Mouse (Mus musculus): ENCODE measurements around the gene Prrc2b. TPM values are rescaled to one million over a fixed set of nuclear protein-coding genes. Genes with fewer than 3 reads are reported as not detected.

Gene Prrc2b
- polyA plus RNA-seq, 1 experiment = 35.1 TPM

GRCm38 (mm10) chr2:32260635-32261034 lies 109.8 kb downstream of the Prrc2b start:
- 28% methylated on average over 4 of the region's 4 CpGs for WGBS
- peak; percentile 55 to 63 for DNase-seq (ENCODE audit: low read depth in 1 of 2, low spot score in 2 of 2)
- Histone ChIP-seq H3K27me3 (ENCODE audit: control insufficient read depth, insufficient read depth, low read length) (no peaks in the 10 kb centered on the region), H3K4me1 (ENCODE audit: control insufficient read depth, insufficient read depth, insufficient read length) (peaks cover 6% of the 10 kb centered on the region; the same call in 1 of the 2 replicates), H3K4me3 (ENCODE audit: extremely low read depth, insufficient read depth, insufficient read length) (no peak overlapping the region), H3K36me3 (ENCODE audit: control insufficient read depth, insufficient read depth, low read length) (peaks cover 11% of the 10 kb centered on the region), H3K27ac (ENCODE audit: insufficient read depth, low read length) (no peak overlapping the region)
- TF ChIP-seq CTCF (IDR thresholded peaks at IDR 0.05; ENCODE audit: extremely low read depth, insufficient read depth, insufficient read length, insufficient replicate concordance) (peak; percentile 26; the same call in 1 of the 2 replicates), POLR2A (IDR thresholded peaks at IDR 0.05; ENCODE audit: low read depth, low read length) (no peak)

GRCm38 (mm10) chr2:32275823-32276222 lies 124.9 kb downstream of the Prrc2b start:
- Histone ChIP-seq H3K27me3 (ENCODE audit: control insufficient read depth, insufficient read depth, low read length) (no peaks in the 10 kb centered on the region), H3K36me3 (ENCODE audit: control insufficient read depth, insufficient read depth, low read length) (peaks cover 17% of the 10 kb centered on the region), H3K4me3 (ENCODE audit: extremely low read depth, insufficient read depth, insufficient read length) (no peak overlapping the region), H3K4me1 (ENCODE audit: control insufficient read depth, insufficient read depth, insufficient read length) (no peaks in the 10 kb centered on the region; the same call in 1 of the 2 replicates), H3K27ac (ENCODE audit: insufficient read depth, low read length) (no peak overlapping the region)
- DNase-seq (ENCODE audit: low read depth in 1 of 2, low spot score in 2 of 2) = no peak
- WGBS = 89% methylated on average over 2 of the region's 3 CpGs
- TF ChIP-seq CTCF (IDR thresholded peaks at IDR 0.05; ENCODE audit: extremely low read depth, insufficient read depth, insufficient read length, insufficient replicate concordance) (no peak), POLR2A (IDR thresholded peaks at IDR 0.05; ENCODE audit: low read depth, low read length) (no peak)

GRCm38 (mm10) chr2:32282289-32282688 lies 131.4 kb downstream of the Prrc2b start:
- H3K4me1 ChIP-seq (ENCODE audit: control insufficient read depth, insufficient read depth, insufficient read length) = peaks cover 2% of the 10 kb centered on the region; the same call in 1 of the 2 replicates
- no peak overlapping the region for H3K27ac ChIP-seq (ENCODE audit: insufficient read depth, low read length)

GRCm38 (mm10) chr2:32282727-32283126 lies 131.8 kb downstream of the Prrc2b start:
- DNase-seq (ENCODE audit: low read depth in 1 of 2, low spot score in 2 of 2) = peak; percentile 33 to 56
- WGBS = 89% methylated on average over 1 of the region's 1 CpGs
- no peaks in the 10 kb centered on the region for H3K27me3 ChIP-seq (ENCODE audit: control insufficient read depth, insufficient read depth, low read length)
- H3K4me3 ChIP-seq (ENCODE audit: extremely low read depth, insufficient read depth, insufficient read length) = no peak overlapping the region
- H3K27ac ChIP-seq (ENCODE audit: insufficient read depth, low read length) = no peak overlapping the region
- TF ChIP-seq POLR2A (IDR thresholded peaks at IDR 0.05; ENCODE audit: low read depth, low read length) = no peak
- peak; percentile 72; the same call in 1 of the 2 replicates for TF ChIP-seq CTCF (IDR thresholded peaks at IDR 0.05; ENCODE audit: extremely low read depth, insufficient read depth, insufficient read length, insufficient replicate concordance)
- peaks cover 15% of the 10 kb centered on the region for H3K36me3 ChIP-seq (ENCODE audit: control insufficient read depth, insufficient read depth, low read length)
- H3K4me1 ChIP-seq (ENCODE audit: control insufficient read depth, insufficient read depth, insufficient read length) = peaks cover 2% of the 10 kb centered on the region; the same call in 1 of the 2 replicates

More at GRCm38 (mm10) chr2:32282289-32282688, 131.4 kb downstream of the Prrc2b start:
- peaks cover 17% of the 10 kb centered on the region for H3K36me3 ChIP-seq (ENCODE audit: control insufficient read depth, insufficient read depth, low read length)
- H3K4me3 ChIP-seq (ENCODE audit: extremely low read depth, insufficient read depth, insufficient read length) = no peak overlapping the region
- H3K27me3 ChIP-seq (ENCODE audit: control insufficient read depth, insufficient read depth, low read length) = no peaks in the 10 kb centered on the region
- DNase-seq (ENCODE audit: low read depth in 1 of 2, low spot score in 2 of 2) = no peak
- WGBS = 63% methylated on average over 2 of the region's 2 CpGs
- no peak for TF ChIP-seq CTCF (IDR thresholded peaks at IDR 0.05; ENCODE audit: extremely low read depth, insufficient read depth, insufficient read length, insufficient replicate concordance)
- no peak for TF ChIP-seq POLR2A (IDR thresholded peaks at IDR 0.05; ENCODE audit: low read depth, low read length)

GRCm38 (mm10) chr2:32283986-32284385 lies 133.1 kb downstream of the Prrc2b start:
- Histone ChIP-seq H3K4me1 (ENCODE audit: control insufficient read depth, insufficient read depth, insufficient read length) (peaks cover 2% of the 10 kb centered on the region; the same call in 1 of the 2 replicates), H3K27me3 (ENCODE audit: control insufficient read depth, insufficient read depth, low read length) (no peaks in the 10 kb centered on the region), H3K36me3 (ENCODE audit: control insufficient read depth, insufficient read depth, low read length) (peaks cover 8% of the 10 kb centered on the region), H3K4me3 (ENCODE audit: extremely low read depth, insufficient read depth, insufficient read length) (no peak overlapping the region), H3K27ac (ENCODE audit: insufficient read depth, low read length) (no peak overlapping the region)
- no peak for DNase-seq (ENCODE audit: low read depth in 1 of 2, low spot score in 2 of 2)
- TF ChIP-seq CTCF (IDR thresholded peaks at IDR 0.05; ENCODE audit: extremely low read depth, insufficient read depth, insufficient read length, insufficient replicate concordance) = no peak
- WGBS = 85% methylated on average over 3 of the region's 3 CpGs

Other genes with a start within 250 kb of the Prrc2b start
- 0.75 and 0.77 TPM in 2 replicates for gene Aif1l, start 200.9 kb upstream of the Prrc2b start, polyA plus RNA-seq (2012; rRNA removed)
- gene Nup214, start 176.6 kb upstream of the Prrc2b start, polyA plus RNA-seq (2012; rRNA removed) = 29.5 and 30.1 TPM in 2 replicates
- gene Fam78a, start 66.2 kb upstream of the Prrc2b start, polyA plus RNA-seq (2012; rRNA removed) = 33.1 and 48.3 TPM in 2 replicates
- gene Plpp7, start 55.6 kb upstream of the Prrc2b start, polyA plus RNA-seq (2012; rRNA removed) = 2.6 and 4.6 TPM in 2 replicates
- gene Pomt1, start 85.5 kb downstream of the Prrc2b start, polyA plus RNA-seq (2012; rRNA removed) = 13.7 and 15.7 TPM in 2 replicates
- 58.4 and 72.9 TPM in 2 replicates for gene Uck1, start 109.1 kb downstream of the Prrc2b start, polyA plus RNA-seq (2012; rRNA removed)
- 21.4 and 24.0 TPM in 2 replicates for gene Golga2, start 136.3 kb downstream of the Prrc2b start, polyA plus RNA-seq (2012; rRNA removed)
- gene Swi5, start 137.0 kb downstream of the Prrc2b start, polyA plus RNA-seq (2012; rRNA removed) = 60.5 and 63.4 TPM in 2 replicates
- 252 and 324 TPM in 2 replicates for gene Ciz1, start 201.2 kb downstream of the Prrc2b start, polyA plus RNA-seq (2012; rRNA removed)
- gene Dnm1, start 202.3 kb downstream of the Prrc2b start, polyA plus RNA-seq (2012; rRNA removed) = 20.4 and 22.1 TPM in 2 replicates
- 86.8 and 149 TPM in 2 replicates for gene 1110008P14Rik, start 230.9 kb downstream of the Prrc2b start, polyA plus RNA-seq (2012; rRNA removed)
- gene Lcn2, start 237.2 kb downstream of the Prrc2b start, polyA plus RNA-seq (2012; rRNA removed) = 52.9 and 70.2 TPM in 2 replicates
- 10.0 and 12.2 TPM in 2 replicates for gene Ptges2, start 244.8 kb downstream of the Prrc2b start, polyA plus RNA-seq (2012; rRNA removed)

Measured in spleen, adult 2 months (tissue).